Mouse (Mus musculus): ENCODE data around the gene Uso1. TPM values are rescaled to one million over a fixed set of nuclear protein-coding genes. Genes with fewer than 3 reads are reported as not detected.

Uso1 gene
- total RNA-seq, 2 experiments from 2014 or later = 93.3 to 104 TPM

DNA sequence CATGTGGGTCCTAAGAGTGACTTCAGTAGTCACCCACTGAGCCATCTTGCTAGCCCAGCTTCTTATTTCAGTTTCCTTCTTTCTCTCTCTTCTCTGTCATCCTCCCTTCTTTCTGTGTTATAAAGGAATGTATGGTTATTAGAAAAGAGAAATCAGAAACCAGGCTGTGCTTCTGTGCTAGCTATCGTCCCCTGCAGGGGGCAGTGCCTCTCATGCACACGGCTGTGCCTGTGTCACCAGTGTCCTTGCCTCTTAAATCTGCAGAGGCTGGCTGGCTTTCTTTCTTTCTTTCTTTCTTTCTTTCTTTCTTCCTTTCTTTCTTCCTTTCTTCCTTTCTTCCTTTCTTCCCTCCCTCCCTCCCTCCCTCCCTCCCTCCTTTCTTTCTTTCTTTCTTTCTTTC is 58.0 kb downstream of the Uso1 start:
- peak; percentile 62 to 72 for DNase-seq

DNA sequence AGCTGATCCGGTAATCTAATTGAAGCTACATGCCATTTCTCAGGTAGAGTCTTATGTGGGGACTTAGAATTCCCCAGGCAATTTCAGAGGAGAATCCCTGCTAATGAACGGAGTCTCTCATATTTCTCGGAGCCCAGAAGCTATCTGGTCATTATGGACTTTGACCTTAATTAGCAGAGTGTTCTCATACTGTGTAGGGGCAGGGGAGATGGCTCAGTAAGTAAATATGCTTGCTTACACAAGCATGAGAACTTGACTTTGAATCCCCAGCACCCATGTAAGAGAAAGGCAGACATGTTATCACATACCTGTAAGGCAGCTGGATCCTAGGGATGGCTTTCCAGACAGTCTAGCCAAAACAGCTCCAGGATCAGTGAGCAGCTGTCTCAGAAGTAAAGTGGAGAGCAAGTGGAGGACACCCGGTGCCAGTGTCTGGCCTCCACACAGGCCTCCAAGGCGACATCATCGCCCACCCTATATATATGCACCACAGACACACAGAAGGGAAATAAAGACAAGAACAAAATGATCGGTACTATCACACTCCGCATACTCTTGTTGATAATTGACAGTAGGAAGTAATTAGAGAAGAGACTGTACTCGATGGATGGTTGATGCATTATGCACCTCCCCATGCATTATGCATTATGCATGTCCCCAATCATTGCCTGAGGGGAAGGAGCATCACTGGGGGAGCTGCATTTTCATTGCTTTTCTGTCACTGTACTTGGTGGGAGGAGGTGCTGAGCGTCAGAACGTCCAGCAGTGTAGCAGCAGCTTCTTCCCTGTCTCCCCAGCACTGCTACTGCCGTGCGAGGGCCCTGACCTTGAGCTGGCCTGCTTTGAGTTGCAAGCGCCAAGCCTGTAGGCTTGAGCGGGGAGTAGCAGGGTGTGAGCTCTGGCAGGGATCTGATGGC is 59.4 kb downstream of the Uso1 start:
- DNase-seq = peak; percentile 65

GRCm38 (mm10) chr5:92198266-92198665 is 60.5 kb downstream of the Uso1 start:
- peak; percentile 60 to 69 for DNase-seq

DNA sequence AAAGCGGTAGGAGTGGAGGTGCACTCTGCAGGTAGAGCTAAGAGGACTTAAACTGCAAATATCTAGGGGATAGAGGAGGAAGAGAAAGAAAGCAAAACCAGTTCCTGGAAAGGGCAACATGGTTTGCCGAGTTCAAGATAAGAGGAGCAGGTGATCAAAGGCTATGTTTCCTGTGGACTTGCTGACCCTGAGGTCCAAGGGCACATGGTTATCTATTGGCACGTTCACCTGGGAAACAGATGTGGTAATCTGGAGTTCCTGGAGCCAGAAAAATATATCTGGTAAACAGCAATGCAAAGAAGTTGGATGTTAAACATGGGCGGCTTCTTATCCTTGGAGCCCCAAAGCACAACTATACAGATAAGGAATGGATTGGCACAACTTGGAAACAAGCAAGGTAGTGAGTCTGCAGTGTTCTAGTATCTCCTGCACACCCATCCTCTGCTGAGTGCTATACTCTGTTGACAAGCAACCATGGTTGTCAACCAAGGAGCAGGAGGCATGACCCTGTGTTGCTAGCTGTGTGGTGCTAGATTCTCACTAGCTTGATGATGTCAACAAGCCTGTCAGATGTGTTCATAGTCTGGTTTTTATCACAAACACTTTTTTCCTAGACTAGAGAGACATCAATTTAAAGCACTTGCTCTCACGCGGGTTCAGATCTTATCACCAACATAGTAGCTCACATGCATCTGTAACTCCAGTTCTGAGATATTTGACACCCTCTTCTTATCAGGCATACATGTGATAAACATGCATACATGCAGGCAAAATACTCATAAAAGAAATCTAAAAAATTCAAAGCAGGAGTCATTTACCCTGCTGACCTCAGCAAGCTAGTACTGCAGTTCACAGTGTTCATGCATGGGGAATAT is 66.7 kb downstream of the Uso1 start:
- no peak for DNase-seq

DNA sequence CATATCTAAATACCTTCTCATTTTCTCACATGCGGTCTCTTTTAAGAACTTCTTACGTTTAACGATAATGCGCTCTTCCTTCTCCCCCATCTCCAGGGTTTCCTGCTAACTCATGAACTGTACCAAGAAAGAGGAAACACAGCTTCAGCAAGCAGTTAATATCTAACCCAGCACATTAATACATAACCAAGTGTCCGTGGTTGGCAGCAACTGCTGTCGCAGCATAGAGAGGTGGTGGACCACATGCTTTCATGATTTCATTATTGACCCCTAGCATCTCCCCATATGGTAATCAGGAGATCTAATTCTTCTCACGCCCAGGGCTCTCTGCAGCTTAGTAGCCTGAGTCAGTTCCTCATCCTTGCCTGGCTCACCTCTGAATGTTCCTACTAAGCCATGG is 67.4 kb downstream of the Uso1 start:
- no peak for DNase-seq

DNA sequence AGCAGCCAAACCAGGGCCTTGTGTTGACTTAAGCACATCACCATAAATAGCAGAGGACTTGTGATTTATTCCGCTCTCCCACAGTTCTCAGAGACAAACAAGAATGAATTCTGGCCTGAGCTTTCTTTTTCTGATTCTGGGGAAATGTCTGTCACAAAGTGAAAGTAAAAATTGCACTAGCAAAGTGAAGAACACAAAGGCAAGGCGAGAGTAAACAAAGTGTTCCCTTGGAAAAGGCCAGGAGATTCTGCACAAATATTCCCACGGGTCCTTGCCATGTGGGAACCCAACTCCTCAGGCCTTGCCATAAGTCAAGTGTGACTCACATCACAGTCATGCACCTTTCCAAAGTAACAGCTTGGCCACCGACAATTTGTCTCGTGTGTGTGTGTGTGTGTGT is 68.0 kb downstream of the Uso1 start:
- peak; percentile 14 to 40 for DNase-seq

DNA sequence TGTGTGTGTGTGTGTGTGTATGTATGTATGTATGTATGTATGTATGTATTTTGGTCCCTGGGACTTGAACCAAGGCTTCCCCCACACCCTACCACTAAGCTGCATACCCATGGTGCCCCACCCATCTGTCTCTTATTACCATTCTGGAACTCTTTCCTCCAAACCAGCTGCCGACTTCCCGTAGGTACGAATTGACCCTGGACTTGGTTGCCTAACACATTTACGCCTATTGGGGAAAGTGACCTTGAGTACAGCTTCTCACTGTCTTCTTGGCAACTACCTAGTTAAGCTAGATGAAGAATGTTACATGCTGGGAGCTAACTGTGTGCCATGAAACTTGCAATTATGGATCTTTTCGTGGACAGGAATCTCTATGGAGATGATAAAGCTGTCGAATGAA is 68.4 kb downstream of the Uso1 start:
- no peak for DNase-seq

DNA sequence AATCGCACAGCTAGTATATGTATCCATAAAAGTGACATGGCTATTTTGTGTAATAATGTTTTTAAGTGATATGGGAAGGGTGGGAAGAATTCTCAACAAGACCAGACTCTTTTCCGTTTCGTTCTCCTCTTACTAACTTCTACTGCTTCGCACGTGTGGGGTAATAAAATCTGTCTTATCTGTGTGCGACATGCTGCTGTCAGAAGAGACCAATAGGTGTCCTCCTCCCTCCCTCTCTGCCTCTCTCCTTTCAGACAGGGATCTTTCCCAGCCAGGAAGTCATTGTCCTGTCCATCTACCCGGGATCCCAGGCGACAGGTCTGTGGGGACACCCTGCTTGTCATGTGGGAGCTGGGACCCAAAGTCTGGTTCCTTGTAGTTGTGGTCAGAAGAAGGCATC is 72.5 kb downstream of the Uso1 start:
- DNase-seq = no peak

GRCm38 (mm10) chr5:92212231-92212630 is 74.5 kb downstream of the Uso1 start:
- DNase-seq = peak in 1 of 2 experiments; percentile 19

DNA sequence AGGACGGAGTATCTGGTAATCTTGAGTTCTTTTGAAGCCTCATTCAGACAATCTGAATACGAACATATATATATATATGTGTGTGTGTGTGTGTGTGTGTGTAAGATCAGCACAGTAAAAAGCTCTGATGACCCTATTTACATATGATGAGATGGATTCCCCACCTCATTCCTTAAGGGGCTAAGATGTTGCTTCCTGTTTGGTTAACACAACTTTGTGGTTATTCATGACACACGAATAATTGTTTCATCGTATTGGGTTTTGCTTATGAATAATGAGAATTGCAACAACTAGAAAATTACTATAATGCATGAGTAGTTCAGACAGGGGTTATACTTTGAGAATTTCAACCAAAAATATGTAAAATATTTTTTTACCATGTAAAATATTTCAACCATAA is 77.6 kb downstream of the Uso1 start, which contains the start of gene U90926:
Gene U90926 (minus strand): TSS at position 101 of the 400 bp plus-strand sequence.
- DNase-seq = no peak

DNA sequence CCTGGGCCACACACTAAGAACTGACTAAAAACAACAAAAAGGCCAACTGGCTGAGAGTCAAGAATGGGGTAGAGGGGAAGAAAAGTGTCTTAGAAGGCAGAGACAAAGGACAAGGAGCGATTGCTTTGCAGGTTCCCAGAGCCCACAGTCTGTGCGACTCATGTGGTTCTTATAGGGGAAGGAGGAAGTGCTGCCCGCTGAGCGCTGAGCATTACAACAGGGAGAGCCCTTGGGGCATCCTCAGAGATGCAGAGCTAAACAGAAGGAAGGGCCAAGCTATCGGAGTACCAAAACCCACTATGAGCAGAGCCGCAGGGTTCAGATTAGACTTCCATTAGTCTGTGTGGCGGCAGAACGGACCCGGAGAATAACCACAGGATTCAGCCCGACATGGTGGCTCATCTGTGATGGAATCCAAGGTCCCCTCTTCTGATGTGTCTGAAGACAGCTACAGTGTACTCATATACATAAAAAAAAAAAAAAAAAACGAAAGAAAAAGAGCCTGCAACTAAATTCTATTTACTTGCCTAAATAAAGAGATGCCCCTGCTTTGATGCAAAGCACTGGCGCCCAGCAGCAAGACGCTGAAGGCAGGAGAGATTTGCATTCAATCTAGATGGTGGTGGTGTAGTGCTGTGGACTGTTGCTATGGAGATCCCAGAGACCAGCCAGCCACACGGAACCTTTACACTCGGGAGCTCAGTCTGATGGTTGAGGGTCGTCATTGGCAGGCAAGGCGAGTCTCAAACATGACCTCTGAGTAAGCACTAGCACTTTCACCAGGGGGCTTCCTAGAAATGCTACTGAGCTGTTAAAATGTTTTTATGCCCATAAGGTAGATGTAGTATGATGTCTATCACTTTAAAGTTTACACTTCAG is 81.4 kb downstream of the Uso1 start:
- no peak for DNase-seq

DNA sequence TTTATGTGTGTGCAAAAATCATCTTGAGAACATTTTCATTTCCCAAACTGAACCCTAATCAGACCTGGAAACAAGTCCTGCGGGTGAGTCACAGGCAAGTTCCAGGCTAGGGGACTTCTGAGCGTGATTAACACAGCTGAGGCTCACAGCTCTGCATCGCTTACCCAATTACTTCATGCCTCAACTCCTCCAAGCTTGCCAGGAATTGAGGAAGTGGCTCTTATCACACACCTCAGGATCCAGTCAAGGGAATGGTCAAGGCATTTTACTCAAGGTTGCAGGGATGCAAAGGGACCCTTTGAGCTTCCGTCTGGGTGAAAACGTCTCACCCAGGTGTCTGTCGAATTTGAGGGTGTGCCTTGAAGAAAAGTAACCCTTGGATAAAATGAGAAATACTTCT is 82.1 kb downstream of the Uso1 start:
- DNase-seq = no peak

DNA sequence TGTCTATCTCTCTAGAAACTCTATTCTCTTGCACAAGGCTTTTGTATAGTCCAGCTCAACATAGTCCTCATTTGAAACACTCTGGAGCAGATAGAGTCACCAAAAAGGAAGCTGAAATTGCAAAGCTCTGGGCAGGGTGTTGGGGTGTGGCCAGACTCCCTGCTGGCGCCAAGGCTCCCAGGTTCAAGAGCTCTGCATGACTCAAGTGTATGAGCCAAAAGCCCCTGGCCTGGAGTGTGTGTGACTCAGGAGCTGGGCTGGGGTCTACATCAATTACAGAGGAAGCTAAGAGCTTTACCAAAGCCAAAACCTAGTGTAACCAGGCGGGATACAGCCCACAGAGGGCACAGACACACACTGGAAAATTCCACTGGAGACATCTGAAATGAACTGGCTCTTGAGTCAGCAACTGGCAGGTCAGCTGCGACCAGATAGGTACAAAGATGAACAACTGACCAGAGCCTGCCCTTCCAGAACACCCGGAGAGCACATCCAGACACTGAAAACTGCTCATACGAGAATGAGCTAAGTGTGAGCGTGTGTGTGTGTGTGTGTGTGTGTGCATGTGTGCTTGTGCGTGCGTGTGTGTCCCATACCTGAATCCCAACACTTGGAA is 82.7 kb downstream of the Uso1 start:
- DNase-seq = no peak

GRCm38 (mm10) chr5:92227782-92228181 is 90.0 kb downstream of the Uso1 start:
- no peak for DNase-seq

GRCm38 (mm10) chr5:92228776-92229175 is 91.0 kb downstream of the Uso1 start:
- DNase-seq = no peak

DNA sequence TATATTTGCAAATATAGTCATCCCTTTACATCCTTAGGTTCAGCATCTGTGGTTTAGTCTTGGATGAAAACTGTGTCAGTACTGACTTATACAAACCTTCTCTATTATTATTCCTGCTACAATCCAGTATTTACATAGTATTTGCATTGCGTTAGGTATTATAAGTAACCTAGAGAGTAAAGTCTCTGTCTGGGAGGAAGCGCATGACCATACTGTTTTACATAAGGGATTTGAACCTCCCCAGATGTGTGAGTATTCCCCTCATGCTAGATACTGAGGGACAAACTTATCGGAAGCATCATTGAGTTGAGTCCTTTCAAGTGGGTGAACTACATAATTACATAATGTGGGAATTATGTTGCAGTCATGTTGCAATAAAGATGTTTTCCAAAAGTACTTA is 91.8 kb downstream of the Uso1 start:
- no peak for DNase-seq

GRCm38 (mm10) chr5:92230306-92230705 is 92.6 kb downstream of the Uso1 start:
- DNase-seq = no peak

- no peak for DNase-seq
Measured at GRCm38 (mm10) chr5:92231836-92232235, 94.1 kb downstream of the Uso1 start.

DNA sequence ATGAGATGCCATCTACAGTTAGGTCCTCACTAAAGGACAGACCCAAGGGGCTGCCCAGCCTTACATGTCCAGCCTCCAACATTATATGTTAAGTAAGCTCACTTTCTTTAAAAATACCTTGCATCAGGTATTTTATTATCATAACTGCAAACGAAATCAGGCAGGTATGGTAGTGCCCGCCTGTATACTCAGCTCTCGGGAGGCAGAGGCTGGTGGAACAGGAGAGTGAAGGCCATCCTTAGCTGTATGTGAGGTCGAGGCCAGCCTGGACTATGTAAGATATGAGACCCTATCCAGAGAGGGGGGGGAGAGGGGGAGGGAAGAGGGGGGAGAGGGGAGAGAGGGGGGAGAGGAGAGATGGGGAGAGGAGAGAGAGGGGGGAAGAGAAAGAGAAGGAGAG is 95.6 kb downstream of the Uso1 start:
- DNase-seq = no peak

GRCm38 (mm10) chr5:92234939-92235557 is 97.3 kb downstream of the Uso1 start:
- DNase-seq = no peak
